Mouse (Mus musculus) intestine, postnatal 0 days (tissue): Measurements from ENCODE around the gene Sipa1l2. TPM values are rescaled to one million over a fixed set of nuclear protein-coding genes. Genes with fewer than 3 reads are reported as not detected.

Source experiments
- ATAC-seq: fragments of 200-750 bp; cut with Nextera tagmentation; 2 replicates; pipeline ENCODE4 v1.8.0; 2017; ENCODE audit warnings: mild to moderate bottlenecking, moderate TSS enrichment, moderate library complexity
- H3K27ac ChIP-seq: fragments of 300-500 bp; sonication (generic); 2 replicates; pipeline ENCODE4 v1.5.1; 2014; ENCODE audit warnings: mild to moderate bottlenecking, low read depth, low read length, moderate library complexity
- H3K27me3 ChIP-seq: fragments of 300-500 bp; sonication (generic); replicated peaks from 2 replicates; pipeline ENCODE4 v1.6.1; 2014; ENCODE audit warnings: low read length, mixed read lengths; ENCODE audit not compliant: control insufficient read depth, insufficient read depth
- H3K36me3 ChIP-seq: fragments of 300-500 bp; sonication (generic); 2 replicates; pipeline ENCODE4 v1.6.1; 2014; ENCODE audit warnings: mild to moderate bottlenecking, moderate library complexity; ENCODE audit not compliant: control insufficient read depth, insufficient read depth
- H3K4me1 ChIP-seq: fragments of 300-500 bp; sonication (generic); replicated peaks from 2 replicates; pipeline ENCODE4 v1.6.1; 2014; ENCODE audit warnings: antibody characterized with exemption, low read length, mixed read lengths; ENCODE audit not compliant: control insufficient read depth, insufficient read depth
- H3K4me2 ChIP-seq: fragments of 300-500 bp; sonication (generic); replicated peaks from 2 replicates; pipeline ENCODE4 v1.6.1; 2014; ENCODE audit warnings: low read depth, mild to moderate bottlenecking, moderate library complexity
- H3K4me3 ChIP-seq: fragments of 300-500 bp; sonication (generic); 2 replicates; pipeline ENCODE4 v1.5.1; 2014; ENCODE audit warnings: low read depth, low read length
- H3K9ac ChIP-seq: fragments of 300-500 bp; sonication (generic); 2 replicates; pipeline ENCODE4 v1.6.1; 2014; ENCODE audit warnings: mild to moderate bottlenecking, low read depth, low read length
- H3K9me3 ChIP-seq: fragments of 300-500 bp; sonication (generic); 2 replicates; pipeline ENCODE4 v1.6.1; 2016; ENCODE audit warnings: mixed run types; ENCODE audit not compliant: control insufficient read depth
- CTCF ChIP-seq: sonication (generic); IDR thresholded peaks from 2 replicates; pipeline ENCODE4 v1.5.1; 2016; ENCODE audit warnings: low read depth, mild to moderate bottlenecking, control low read depth, antibody characterized with exemption, moderate library complexity
- WGBS: fragments of 180-500 bp; shearing (Covaris S2); extraction: QIAGEN DNeasy Blood & Tissue Kit; methylation state at CpG from one replicate; pipeline ENCODE4 v1.1.7; 2014; 5-methylcytosine and 5-hydroxymethylcytosine counted together
- polyA plus RNA-seq: library from polyadenylated mRNA; unstranded; fragments of >200 nt; fragmentation: Nextera tagmentation; extraction: Ambion mirVana; gene quantifications from 2 replicates; pipeline ENCODE4 v1.2.1, GENCODE M21; 2015

The Sipa1l2 gene
- polyA plus RNA-seq, 1 experiment from 2014 or later, result 4.5 TPM

DNA sequence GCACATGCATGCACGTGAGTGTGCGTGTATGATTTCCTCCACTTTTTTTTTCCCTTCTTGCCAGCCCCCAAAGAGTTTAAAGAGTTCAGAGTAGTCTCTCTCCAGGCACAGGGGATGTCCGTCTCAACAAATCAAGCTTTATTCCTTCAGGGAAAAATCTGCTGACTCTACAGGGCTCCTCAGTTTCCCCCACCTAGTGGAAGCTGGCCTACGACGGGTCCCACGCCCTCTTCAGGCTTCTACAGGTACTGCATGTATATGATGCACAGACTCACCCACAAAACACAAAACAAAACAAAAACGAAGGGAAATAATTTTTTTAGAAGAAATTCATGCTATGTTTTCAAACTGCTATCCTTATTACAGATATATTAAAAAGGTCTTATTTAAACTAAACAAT, 189.7 kb downstream of the Sipa1l2 start:
- no peak overlapping the region for H3K27ac ChIP-seq
- no peaks in the 10 kb centered on the region for H3K27me3 ChIP-seq
- no peak for ATAC-seq
- H3K9ac ChIP-seq, result no peak overlapping the region
- 0 out of 2 replicates have a peak, but pooled peaks cover 1% of the 10 kb centered on the region for H3K4me1 ChIP-seq
- no peak overlapping the region for H3K4me3 ChIP-seq
- no peaks in the 10 kb centered on the region for H3K9me3 ChIP-seq
- no peaks in the 10 kb centered on the region for H3K36me3 ChIP-seq
- WGBS, result 60% methylated on average over 7 of the region's 7 CpGs
- H3K4me2 ChIP-seq, result no peak overlapping the region
- TF ChIP-seq CTCF, result no peak

DNA sequence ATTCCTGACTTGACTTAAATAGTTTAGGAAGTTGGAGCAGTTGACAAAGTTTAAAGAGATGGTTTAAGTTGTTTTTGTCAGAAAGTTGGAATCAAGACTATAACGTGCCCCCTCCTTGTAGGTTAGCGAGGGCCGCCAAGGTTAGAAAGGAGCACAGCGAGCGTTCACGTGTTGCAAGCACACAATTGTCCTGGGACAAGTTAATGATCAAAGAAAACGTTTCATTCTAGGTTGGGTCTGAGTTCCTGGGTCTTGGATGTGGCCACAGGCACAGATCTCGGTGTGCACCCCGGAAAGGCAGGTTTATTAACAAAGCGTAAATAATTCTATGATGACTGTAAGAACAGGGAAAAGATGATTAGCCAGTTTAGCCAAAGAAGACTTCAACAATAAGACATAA, 190.5 kb downstream of the Sipa1l2 start:
- no peaks in the 10 kb centered on the region for H3K4me1 ChIP-seq
- H3K9me3 ChIP-seq, result no peaks in the 10 kb centered on the region
- no peak for ATAC-seq
- no peak overlapping the region for H3K9ac ChIP-seq
- no peaks in the 10 kb centered on the region for H3K36me3 ChIP-seq
- no peak for TF ChIP-seq CTCF
- H3K27me3 ChIP-seq, result no peaks in the 10 kb centered on the region
- no peak overlapping the region for H3K4me3 ChIP-seq
- no peak overlapping the region for H3K4me2 ChIP-seq
- WGBS, result 47% methylated on average over 10 of the region's 10 CpGs
- no peak overlapping the region for H3K27ac ChIP-seq

DNA sequence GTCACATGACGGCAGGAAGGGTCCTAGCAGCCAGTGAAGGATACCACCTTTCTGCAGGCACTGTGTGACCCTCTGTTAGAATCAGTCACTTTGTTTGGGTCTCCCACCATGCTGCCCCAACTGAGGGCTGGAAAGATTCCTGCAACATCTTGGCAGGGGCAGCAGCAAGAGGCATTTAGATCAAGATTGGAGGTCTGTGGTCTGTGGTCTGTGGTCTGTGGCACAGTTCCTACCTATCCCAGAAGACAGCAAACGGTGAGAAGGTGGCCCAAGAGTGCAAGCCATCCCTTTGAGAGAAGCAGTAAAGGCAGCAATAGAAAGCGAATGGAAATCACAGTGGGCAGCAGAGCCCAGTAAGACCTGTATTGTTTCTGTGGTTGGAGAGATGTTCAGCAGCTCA, 191.9 kb downstream of the Sipa1l2 start:
- WGBS, result 84% methylated on average over 3 of the region's 3 CpGs
- H3K9ac ChIP-seq, result no peak overlapping the region
- H3K9me3 ChIP-seq, result no peaks in the 10 kb centered on the region
- no peak for TF ChIP-seq CTCF
- no peak overlapping the region for H3K4me3 ChIP-seq
- no peaks in the 10 kb centered on the region for H3K27me3 ChIP-seq
- H3K4me1 ChIP-seq, result no peaks in the 10 kb centered on the region
- no peaks in the 10 kb centered on the region for H3K36me3 ChIP-seq
- H3K27ac ChIP-seq, result no peak overlapping the region
- no peak for ATAC-seq
- no peak overlapping the region for H3K4me2 ChIP-seq

DNA sequence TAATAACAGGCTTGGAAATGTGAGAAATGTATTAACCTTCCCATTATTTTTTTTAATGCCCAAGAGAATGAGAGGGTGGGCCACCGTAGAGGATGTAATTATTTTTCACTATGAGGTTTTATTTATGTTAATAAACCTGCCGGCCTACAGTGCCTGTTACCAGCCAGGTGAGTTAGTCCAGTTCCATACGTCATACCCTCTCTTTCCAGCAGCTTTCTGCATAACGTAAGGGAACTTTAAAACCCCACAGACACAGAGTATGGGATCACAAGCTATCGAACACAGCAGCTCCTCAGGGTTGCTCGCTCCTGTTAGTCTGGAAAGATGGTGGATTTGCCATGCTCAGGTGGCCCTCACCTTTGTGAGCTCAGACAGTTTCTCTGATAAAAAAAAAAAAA, 193.2 kb downstream of the Sipa1l2 start:
- H3K4me1 ChIP-seq, result no peaks in the 10 kb centered on the region
- 66% methylated on average over 6 of the region's 6 CpGs for WGBS
- H3K36me3 ChIP-seq, result no peaks in the 10 kb centered on the region
- no peaks in the 10 kb centered on the region for H3K9me3 ChIP-seq
- no peak for TF ChIP-seq CTCF
- H3K9ac ChIP-seq, result no peak overlapping the region
- H3K4me2 ChIP-seq, result no peak overlapping the region
- ATAC-seq, result no peak
- H3K27me3 ChIP-seq, result no peaks in the 10 kb centered on the region
- no peak overlapping the region for H3K4me3 ChIP-seq
- no peak overlapping the region for H3K27ac ChIP-seq

DNA sequence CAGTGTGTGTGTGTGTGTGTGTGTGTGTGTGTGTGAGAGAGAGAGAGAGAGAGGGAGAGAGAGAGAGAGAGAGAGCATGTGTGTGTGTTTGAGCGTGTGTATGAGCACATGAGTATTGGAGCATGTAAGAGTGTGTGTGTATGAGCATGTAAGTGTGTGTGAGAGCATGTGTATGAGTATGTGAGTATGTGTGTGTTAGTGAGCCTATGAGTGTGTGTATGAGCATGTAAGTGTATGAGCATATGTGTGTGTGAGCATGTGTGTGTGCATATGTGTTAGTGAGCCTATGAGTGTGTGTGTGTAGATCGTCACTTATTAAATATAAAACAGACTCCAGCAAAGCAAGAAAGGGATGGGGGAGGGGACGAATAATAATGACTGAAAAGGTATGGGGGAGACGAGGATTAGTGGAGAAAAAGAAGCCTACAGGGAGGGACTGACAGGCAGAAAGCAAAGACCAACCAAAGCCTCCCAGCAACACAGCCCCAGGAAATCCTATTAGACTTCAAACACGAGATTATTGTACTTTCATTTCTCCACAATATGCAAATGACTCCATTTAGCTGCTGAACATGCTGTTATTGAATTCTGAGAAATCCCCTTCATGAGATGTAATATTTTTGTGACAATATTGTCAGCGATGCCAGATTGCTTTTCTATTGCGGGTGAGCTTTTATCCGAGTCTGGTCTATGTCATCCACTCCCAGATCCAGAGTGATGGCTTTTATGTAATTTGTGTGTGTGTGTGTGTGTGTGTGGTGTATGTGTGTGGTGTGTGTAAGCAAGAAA, 193.8 kb downstream of the Sipa1l2 start:
- Histone ChIP-seq H3K27me3 (no peaks in the 10 kb centered on the region), H3K4me2 (no peak overlapping the region), H3K36me3 (no peaks in the 10 kb centered on the region), H3K4me1 (no peaks in the 10 kb centered on the region), H3K4me3 (no peak overlapping the region), H3K9ac (no peak overlapping the region), H3K9me3 (no peaks in the 10 kb centered on the region), H3K27ac (no peak overlapping the region)
- WGBS, result 55% methylated on average over 8 of the region's 8 CpGs
- TF ChIP-seq CTCF, result no peak
- no peak for ATAC-seq

DNA sequence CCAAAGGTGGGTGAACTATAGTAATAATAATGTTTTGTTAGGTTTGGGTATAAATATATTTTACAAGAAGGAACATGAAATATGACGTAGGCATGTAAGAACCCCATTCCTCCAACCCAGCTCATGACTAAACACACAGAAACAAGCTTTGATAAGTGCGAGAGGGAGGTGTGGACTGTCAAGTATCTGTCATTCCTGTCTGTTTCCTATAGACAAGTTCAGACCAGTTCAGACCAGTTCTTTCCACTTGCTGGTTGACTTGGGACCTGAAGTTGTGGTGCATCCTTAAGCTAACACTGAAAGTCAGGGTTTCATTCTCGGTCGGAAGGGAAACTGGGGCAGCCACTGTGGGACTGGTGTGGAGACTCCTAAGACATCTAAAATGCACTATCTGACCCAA, 197.0 kb downstream of the Sipa1l2 start:
- 84% methylated on average over 4 of the region's 4 CpGs for WGBS
- H3K27ac ChIP-seq, result no peak overlapping the region
- TF ChIP-seq CTCF, result no peak
- H3K9ac ChIP-seq, result no peak overlapping the region
- no peaks in the 10 kb centered on the region for H3K27me3 ChIP-seq
- H3K4me2 ChIP-seq, result no peak overlapping the region
- H3K4me1 ChIP-seq, result 0 out of 2 replicates have a peak, but pooled peaks cover 3% of the 10 kb centered on the region
- H3K4me3 ChIP-seq, result no peak overlapping the region
- H3K36me3 ChIP-seq, result no peaks in the 10 kb centered on the region
- no peaks in the 10 kb centered on the region for H3K9me3 ChIP-seq
- no peak for ATAC-seq
